Mouse (Mus musculus) thymus, adult 2 months (tissue): Measurements from ENCODE around the gene Slc22a29.
"Not testable (repeated sequence)": the region's sequence is repeated elsewhere in the genome, so short reads cannot be mapped to it uniquely, and the experiment has no call there.

Experiments used
- CTCF ChIP-seq: fragments of 200-500 bp; IDR thresholded peaks from 2 replicates; pipeline ENCODE4 v1.5.1; 2012; ENCODE audit warnings: mild to moderate bottlenecking, control low read depth, low read length, moderate library complexity, borderline replicate concordance; ENCODE audit not compliant: control insufficient read depth, poor library complexity, insufficient read depth; ENCODE audit errors: extremely low read depth
- POLR2A ChIP-seq: fragments of 200-500 bp; IDR thresholded peaks from 2 replicates; pipeline ENCODE4 v1.6.1; 2012; ENCODE audit warnings: mild to moderate bottlenecking, low read length, control low read depth, moderate library complexity; ENCODE audit not compliant: control insufficient read depth, poor library complexity, insufficient read depth; ENCODE audit errors: extremely low read depth

GRCm38 (mm10) chr19:8131881-8132280 lies 86.8 kb downstream of the Slc22a29 start, which contains the start of gene Slc22a28:
- TF ChIP-seq POLR2A, CTCF: not testable (repeated sequence)
